In genomic region chr17:61495261-61495660, GRCm38 (mm10) we compare ENCODE assay signal across 21 mouse cellular contexts.
"Had no signal": no experiment of that assay in that cellular context is flagged by ENCODE, and none has a peak within 500 bp of the region (broad histone marks: within the 10 kb centered on the region; RNA-seq: fewer than 3 reads in every experiment).

No protein-coding gene starts in this region.

- DNase-seq: gastrocnemius, postnatal 14 days; gastrocnemius, postnatal 36 days; heart, adult 11 months; heart, adult 2 months; heart, postnatal 10 days; heart, postnatal 4 days; kidney, adult 18-20 months; kidney, adult 8-10 months; kidney, postnatal 14 days; kidney, postnatal 36 days; layer of hippocampus, adult 9-11 months; layer of hippocampus, postnatal 36 days; left cerebral cortex, postnatal 4 days had no signal

- H3K4me3 ChIP-seq: heart, adult 2 months; hindbrain, embryonic 10.5 days; hindbrain, embryonic 12.5 days; intestine, embryonic 15.5 days; limb, embryonic 13.5 days; limb, embryonic 15.5 days; liver, embryonic 12.5 days had no signal

- H3K27me3 ChIP-seq: hindbrain, embryonic 12.5 days; intestine, embryonic 15.5 days; limb, embryonic 13.5 days; limb, embryonic 15.5 days; liver, embryonic 12.5 days had no signal

- H3K36me3 ChIP-seq: hindbrain, embryonic 10.5 days; hindbrain, embryonic 12.5 days; intestine, embryonic 15.5 days; limb, embryonic 13.5 days; limb, embryonic 15.5 days; liver, embryonic 12.5 days had no signal

- H3K4me2 ChIP-seq: heart, embryonic 11.5 days; hindbrain, embryonic 12.5 days; hindbrain, embryonic 14.5 days; intestine, embryonic 15.5 days; limb, embryonic 13.5 days; limb, embryonic 15.5 days; liver, embryonic 12.5 days had no signal
